Mouse (Mus musculus) stomach, embryonic 15.5 days (tissue): ENCODE results near the gene Apoc3. TPM values are rescaled to one million over a fixed set of nuclear protein-coding genes. Genes with fewer than 3 reads are reported as not detected.

Experiments used
- ATAC-seq: fragments of 200-750 bp; cut with Nextera tagmentation; 2 replicates; pipeline ENCODE4 v1.8.0; 2017; ENCODE audit warnings: low read depth, moderate number of reproducible peaks, moderate TSS enrichment; ENCODE audit not compliant: insufficient read depth, low FRiP score
- H3K27ac ChIP-seq: fragments of 300-500 bp; sonication (generic); 2 replicates; pipeline ENCODE4 v1.5.1; 2015; ENCODE audit warnings: mild to moderate bottlenecking, inconsistent platforms
- H3K27me3 ChIP-seq: fragments of 300-500 bp; sonication (generic); replicated peaks from 2 replicates; pipeline ENCODE4 v1.6.1; 2015; ENCODE audit warnings: inconsistent platforms
- H3K36me3 ChIP-seq: fragments of 300-500 bp; sonication (generic); 2 replicates; pipeline ENCODE4 v1.6.1; 2015; ENCODE audit warnings: inconsistent platforms
- H3K4me1 ChIP-seq: fragments of 300-500 bp; sonication (generic); 2 replicates; pipeline ENCODE4 v1.6.1; 2015; ENCODE audit warnings: inconsistent platforms
- H3K4me2 ChIP-seq: fragments of 300-500 bp; sonication (generic); 2 replicates; pipeline ENCODE4 v1.6.1; 2015; ENCODE audit warnings: mild to moderate bottlenecking, inconsistent platforms
- H3K4me3 ChIP-seq: fragments of 300-500 bp; sonication (generic); replicated peaks from 2 replicates; pipeline ENCODE4 v1.5.1; 2015; ENCODE audit warnings: inconsistent platforms
- H3K9ac ChIP-seq: fragments of 300-500 bp; sonication (generic); 2 replicates; pipeline ENCODE4 v1.6.1; 2015; ENCODE audit warnings: inconsistent platforms
- H3K9me3 ChIP-seq: fragments of 300-500 bp; sonication (generic); 2 replicates; pipeline ENCODE4 v1.6.1; 2016; ENCODE audit warnings: inconsistent platforms
- WGBS: fragments of 180-500 bp; shearing (Covaris S2); methylation state at CpG from one replicate; pipeline ENCODE4 v1.1.7; 2015; 5-methylcytosine and 5-hydroxymethylcytosine counted together
- polyA plus RNA-seq: library from polyadenylated mRNA; unstranded; fragments of >200 nt; fragmentation: Nextera tagmentation; extraction: Ambion mirVana; gene quantifications from 2 replicates; pipeline ENCODE4 v1.2.1, GENCODE M21; 2015

The Apoc3 gene
- polyA plus RNA-seq, result 46.5 and 53.1 TPM in 2 replicates

- H3K4me2 ChIP-seq, result no peak within 1 kb of the TSS
- no peaks in the 10 kb centered on the region for H3K9me3 ChIP-seq
- no peak within 1 kb of the TSS for H3K4me3 ChIP-seq
- no peak within 1 kb of the TSS for H3K27ac ChIP-seq
- H3K36me3 ChIP-seq, result no peaks in the 10 kb centered on the region
- H3K9ac ChIP-seq, result no peak within 1 kb of the TSS
- no peak for ATAC-seq
- H3K27me3 ChIP-seq, result no peaks in the 10 kb centered on the region
- peaks cover 4% of the 10 kb centered on the region; the same call in 1 of the 2 replicates for H3K4me1 ChIP-seq
These were observed at the start of gene Apoc3 for GRCm38 (mm10) chr9:46235596-46235648. Apoc3 (minus strand) TSS chr9:46235636.

- H3K27ac ChIP-seq, result peak within 1 kb of the TSS; percentile 95
- peaks cover 25% of the 10 kb centered on the region for H3K36me3 ChIP-seq
- no peaks in the 10 kb centered on the region for H3K9me3 ChIP-seq
- under 1% methylated on average over 55 of the region's 55 CpGs for WGBS
- H3K4me3 ChIP-seq, result peak within 1 kb of the TSS; percentile 99
- peaks cover 8% of the 10 kb centered on the region for H3K4me1 ChIP-seq
- H3K4me2 ChIP-seq, result peak within 1 kb of the TSS; percentile 78
- peak; percentile 88 for ATAC-seq
- peak within 1 kb of the TSS; percentile 87 for H3K9ac ChIP-seq
- H3K27me3 ChIP-seq, result no peaks in the 10 kb centered on the region
These were observed 47.4 kb upstream of the Apoc3 start, which contains the start of gene Bud13 for GRCm38 (mm10) chr9:46282631-46283436. Bud13 (plus strand) TSS chr9:46283008.

- H3K9ac ChIP-seq, result no peak overlapping the region
- no peak overlapping the region for H3K27ac ChIP-seq
- peaks cover 7% of the 10 kb centered on the region for H3K4me1 ChIP-seq
- H3K9me3 ChIP-seq, result no peaks in the 10 kb centered on the region
- 82% methylated on average over 9 of the region's 9 CpGs for WGBS
- H3K4me2 ChIP-seq, result 0 out of 2 replicates have a peak overlapping the region, but pooled peaks have one; percentile 73
- ATAC-seq, result no peak
- H3K27me3 ChIP-seq, result peaks cover 11% of the 10 kb centered on the region; the same call in 1 of the 2 replicates
- peaks cover 28% of the 10 kb centered on the region for H3K36me3 ChIP-seq
- H3K4me3 ChIP-seq, result no peak overlapping the region
These were observed 39.1 kb upstream of the Apoc3 start for GRCm38 (mm10) chr9:46274494-46274893.

- 5% methylated on average over 45 of the region's 45 CpGs for WGBS
- ATAC-seq, result peak; percentile 90
These were observed 37.4 kb upstream of the Apoc3 start, which contains the start of gene Zpr1 for GRCm38 (mm10) chr9:46272677-46273454. Zpr1 (plus strand) TSS chr9:46273064.

GRCm38 (mm10) chr9:46272070-46272469 is 36.6 kb upstream of the Apoc3 start:
- no peak overlapping the region for H3K9ac ChIP-seq
- H3K4me1 ChIP-seq, result peaks cover 7% of the 10 kb centered on the region
- 78% methylated on average over 9 of the region's 9 CpGs for WGBS
- no peak for ATAC-seq
- H3K27ac ChIP-seq, result no peak overlapping the region
- H3K27me3 ChIP-seq, result peaks cover 16% of the 10 kb centered on the region; the same call in 1 of the 2 replicates
- no peaks in the 10 kb centered on the region for H3K9me3 ChIP-seq
- peak overlapping the region; percentile 73; the same call in 1 of the 2 replicates for H3K4me2 ChIP-seq
- peak overlapping the region; percentile 92; the same call in 1 of the 2 replicates for H3K4me3 ChIP-seq
- H3K36me3 ChIP-seq, result peaks cover 23% of the 10 kb centered on the region

More at GRCm38 (mm10) chr9:46272677-46273454, 37.4 kb upstream of the Apoc3 start, which contains the start of gene Zpr1:
- peaks cover 16% of the 10 kb centered on the region; the same call in 1 of the 2 replicates for H3K27me3 ChIP-seq
- H3K27ac ChIP-seq, result peak within 1 kb of the TSS; percentile 69
- peak within 1 kb of the TSS; percentile 92 for H3K4me3 ChIP-seq
- peaks cover 24% of the 10 kb centered on the region for H3K36me3 ChIP-seq
- peaks cover 7% of the 10 kb centered on the region for H3K4me1 ChIP-seq
- no peaks in the 10 kb centered on the region for H3K9me3 ChIP-seq
- peak within 1 kb of the TSS; percentile 60 for H3K9ac ChIP-seq
- peak within 1 kb of the TSS; percentile 73 for H3K4me2 ChIP-seq

DNA sequence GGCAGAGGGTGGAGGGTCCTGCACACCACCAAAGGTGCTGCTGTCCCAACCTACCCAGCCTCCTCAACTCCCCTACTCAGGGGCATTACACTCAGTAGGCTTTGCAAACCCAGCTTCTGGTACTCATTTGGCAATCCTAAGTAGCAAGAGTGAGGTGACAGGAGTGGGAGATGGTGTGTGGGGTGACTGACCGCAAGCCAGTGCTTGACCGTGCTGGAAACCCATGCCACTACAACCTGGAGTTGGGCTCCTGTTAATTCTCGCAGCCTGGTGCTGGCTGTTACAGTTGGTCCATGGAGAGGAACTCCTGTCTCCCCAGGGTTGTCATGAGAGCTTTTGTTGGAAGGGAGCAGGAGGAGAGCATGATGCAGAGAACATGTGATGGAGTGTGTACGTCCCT is 35.3 kb upstream of the Apoc3 start:
- 92% methylated on average over 4 of the region's 4 CpGs for WGBS
- peaks cover 10% of the 10 kb centered on the region for H3K36me3 ChIP-seq
- no peak overlapping the region for H3K9ac ChIP-seq
- no peak overlapping the region for H3K4me3 ChIP-seq
- peaks cover 7% of the 10 kb centered on the region for H3K4me1 ChIP-seq
- peaks cover 16% of the 10 kb centered on the region; the same call in 1 of the 2 replicates for H3K27me3 ChIP-seq
- no peaks in the 10 kb centered on the region for H3K9me3 ChIP-seq
- no peak for ATAC-seq
- H3K4me2 ChIP-seq, result no peak overlapping the region
- H3K27ac ChIP-seq, result no peak overlapping the region

GRCm38 (mm10) chr9:46269125-46269524 is 33.7 kb upstream of the Apoc3 start:
- 90% methylated on average over 5 of the region's 5 CpGs for WGBS
- Histone ChIP-seq H3K4me1 (peaks cover 7% of the 10 kb centered on the region), H3K27me3 (peaks cover 16% of the 10 kb centered on the region; the same call in 1 of the 2 replicates), H3K9me3 (no peaks in the 10 kb centered on the region), H3K4me2 (no peak overlapping the region), H3K4me3 (no peak overlapping the region), H3K9ac (no peak overlapping the region), H3K36me3 (no peaks in the 10 kb centered on the region), H3K27ac (no peak overlapping the region)
- no peak for ATAC-seq

DNA sequence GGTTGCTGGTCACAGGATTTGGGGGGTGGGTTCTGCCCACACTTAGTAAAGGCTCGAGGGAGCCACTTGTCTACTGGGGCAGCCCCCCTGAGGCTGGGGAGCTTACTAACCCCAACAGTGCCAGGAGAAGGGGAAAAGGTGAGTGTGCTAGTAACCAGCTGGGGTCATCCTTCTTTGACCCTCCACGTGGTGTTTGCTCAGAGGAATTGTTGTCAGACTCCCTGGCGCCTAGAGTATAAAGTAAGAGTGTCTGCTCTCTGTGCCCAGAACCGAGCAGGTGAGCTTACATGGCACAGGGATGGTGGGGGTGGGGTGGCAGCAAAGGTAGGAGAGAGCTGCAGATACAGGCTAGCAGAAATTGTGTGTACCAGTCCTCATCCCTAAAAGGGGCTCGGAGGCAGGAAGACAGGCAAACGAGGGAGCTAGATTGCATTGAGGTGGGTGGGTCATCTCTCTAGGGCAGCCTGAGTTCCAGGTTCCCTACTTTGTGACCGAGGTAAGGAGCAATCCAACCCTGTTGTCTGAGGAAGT is 33.0 kb upstream of the Apoc3 start, which contains the start of gene Apoa5:
Gene Apoa5 (plus strand): TSS at position 291 of the 531 bp plus-strand sequence.
- Histone ChIP-seq H3K27ac (no peak within 1 kb of the TSS), H3K9me3 (no peaks in the 10 kb centered on the region), H3K9ac (no peak within 1 kb of the TSS), H3K27me3 (peaks cover 16% of the 10 kb centered on the region; the same call in 1 of the 2 replicates), H3K4me2 (no peak within 1 kb of the TSS), H3K36me3 (no peaks in the 10 kb centered on the region), H3K4me3 (no peak within 1 kb of the TSS), H3K4me1 (0 out of 2 replicates have a peak, but pooled peaks cover under 1% of the 10 kb centered on the region)
- no peak for ATAC-seq
- WGBS, result 41% methylated on average over 7 of the region's 7 CpGs

DNA sequence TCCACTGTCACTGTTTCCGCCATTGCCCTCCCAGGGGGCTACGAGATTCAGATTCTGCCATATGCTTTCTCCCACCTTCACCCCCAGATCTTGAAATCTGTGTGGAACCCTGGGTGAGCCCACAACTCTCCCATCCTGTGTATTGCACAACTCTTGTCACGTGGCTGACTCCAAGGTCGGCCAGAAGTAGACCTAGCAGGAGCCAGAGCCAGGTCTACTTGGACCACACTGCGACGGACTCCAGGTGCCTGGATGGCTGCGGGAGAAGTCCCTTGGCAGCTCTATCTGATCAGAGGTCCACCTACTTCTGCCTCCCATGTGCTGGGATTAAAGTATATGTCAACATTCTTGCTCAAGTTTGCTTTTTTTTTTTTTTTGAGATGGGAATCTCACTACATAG is 25.7 kb upstream of the Apoc3 start:
- 81% methylated on average over 7 of the region's 7 CpGs for WGBS
- Histone ChIP-seq H3K9ac (no peak overlapping the region), H3K27me3 (no peaks in the 10 kb centered on the region), H3K36me3 (no peaks in the 10 kb centered on the region), H3K4me1 (no peaks in the 10 kb centered on the region), H3K27ac (no peak overlapping the region), H3K4me2 (no peak overlapping the region), H3K9me3 (no peaks in the 10 kb centered on the region), H3K4me3 (no peak overlapping the region)
- ATAC-seq, result no peak

- Histone ChIP-seq H3K4me3 (no peak overlapping the region), H3K27me3 (no peaks in the 10 kb centered on the region), H3K4me1 (no peaks in the 10 kb centered on the region), H3K9ac (no peak overlapping the region), H3K27ac (no peak overlapping the region), H3K4me2 (no peak overlapping the region), H3K36me3 (no peaks in the 10 kb centered on the region), H3K9me3 (no peaks in the 10 kb centered on the region)
- 82% methylated on average over 6 of the region's 6 CpGs for WGBS
- no peak for ATAC-seq
These were observed 23.7 kb upstream of the Apoc3 start for GRCm38 (mm10) chr9:46259111-46259510.

- no peaks in the 10 kb centered on the region for H3K36me3 ChIP-seq
- no peak for ATAC-seq
- H3K27ac ChIP-seq, result no peak overlapping the region
- no peaks in the 10 kb centered on the region for H3K9me3 ChIP-seq
- no peak overlapping the region for H3K9ac ChIP-seq
- 84% methylated on average over 3 of the region's 3 CpGs for WGBS
- no peaks in the 10 kb centered on the region for H3K4me1 ChIP-seq
- H3K4me3 ChIP-seq, result no peak overlapping the region
- no peaks in the 10 kb centered on the region for H3K27me3 ChIP-seq
- no peak overlapping the region for H3K4me2 ChIP-seq
These were observed 22.1 kb upstream of the Apoc3 start for GRCm38 (mm10) chr9:46257546-46257945.
